Mouse (Mus musculus) limb, embryonic 11.5 days (tissue): ENCODE results near the gene Isoc2a. TPM values are rescaled to one million over a fixed set of nuclear protein-coding genes. Genes with fewer than 3 reads are reported as not detected.
A peak's percentile ranks its signal among the peaks of the same experiment; 100 is the strongest.

Experiments
- ATAC-seq: fragments of 200-750 bp; cut with Nextera tagmentation; 2 replicates; pipeline ENCODE4 v1.8.0; 2017; ENCODE audit warnings: low read depth; ENCODE audit not compliant: insufficient number of reproducible peaks, low FRiP score, low TSS enrichment
- DNase-seq: peaks from one replicate; pipeline ENCODE4 v3.0.0-alpha.2; 2015; ENCODE audit warnings: low spot score
- H3K27ac ChIP-seq: fragments of 300-500 bp; sonication (generic); replicated peaks from 2 replicates; pipeline ENCODE4 v1.5.1; 2014; ENCODE audit warnings: low read depth, mild to moderate bottlenecking, low read length
- H3K27me3 ChIP-seq: fragments of 300-500 bp; sonication (generic); 2 replicates; pipeline ENCODE4 v1.6.1; 2014; ENCODE audit warnings: mild to moderate bottlenecking, low read length, mixed read lengths; ENCODE audit not compliant: control insufficient read depth, insufficient read depth
- H3K36me3 ChIP-seq: fragments of 300-500 bp; sonication (generic); 2 replicates; pipeline ENCODE4 v1.6.1; 2014; ENCODE audit warnings: mild to moderate bottlenecking, low read length, moderate library complexity, mixed read lengths; ENCODE audit not compliant: control insufficient read depth, insufficient read depth
- H3K4me1 ChIP-seq: fragments of 300-500 bp; sonication (generic); 2 replicates; pipeline ENCODE4 v1.6.1; 2014; ENCODE audit warnings: low read length, mixed read lengths; ENCODE audit not compliant: control insufficient read depth, insufficient read depth
- H3K4me2 ChIP-seq: fragments of 300-500 bp; sonication (generic); 2 replicates; pipeline ENCODE4 v1.6.1; 2014; ENCODE audit warnings: low read depth, mild to moderate bottlenecking, moderate library complexity; ENCODE audit not compliant: severe bottlenecking
- H3K4me3 ChIP-seq: fragments of 300-500 bp; sonication (generic); 2 replicates; pipeline ENCODE4 v1.5.1; 2014; ENCODE audit warnings: low read depth, low read length
- H3K9ac ChIP-seq: fragments of 300-500 bp; sonication (generic); 2 replicates; pipeline ENCODE4 v1.6.1; 2014; ENCODE audit warnings: mild to moderate bottlenecking, low read length
- H3K9me3 ChIP-seq: fragments of 300-500 bp; sonication (generic); 2 replicates; pipeline ENCODE4 v1.6.1; 2016; ENCODE audit warnings: low read length; ENCODE audit not compliant: control insufficient read depth
- WGBS: fragments of 180-500 bp; shearing (Covaris S2); extraction: QIAGEN DNeasy Blood & Tissue Kit; methylation state at CpG from one replicate; pipeline ENCODE4 v1.1.7; 2014; 5-methylcytosine and 5-hydroxymethylcytosine counted together
- polyA plus RNA-seq: library from polyadenylated mRNA; unstranded; fragments of >200 nt; fragmentation: Nextera tagmentation; extraction: Ambion mirVana; gene quantifications from 2 replicates; pipeline ENCODE4 v1.2.1, GENCODE M21; 2014

The Isoc2a gene
- polyA plus RNA-seq, 1 experiment from 2014 or later: 0.63 TPM

DNA sequence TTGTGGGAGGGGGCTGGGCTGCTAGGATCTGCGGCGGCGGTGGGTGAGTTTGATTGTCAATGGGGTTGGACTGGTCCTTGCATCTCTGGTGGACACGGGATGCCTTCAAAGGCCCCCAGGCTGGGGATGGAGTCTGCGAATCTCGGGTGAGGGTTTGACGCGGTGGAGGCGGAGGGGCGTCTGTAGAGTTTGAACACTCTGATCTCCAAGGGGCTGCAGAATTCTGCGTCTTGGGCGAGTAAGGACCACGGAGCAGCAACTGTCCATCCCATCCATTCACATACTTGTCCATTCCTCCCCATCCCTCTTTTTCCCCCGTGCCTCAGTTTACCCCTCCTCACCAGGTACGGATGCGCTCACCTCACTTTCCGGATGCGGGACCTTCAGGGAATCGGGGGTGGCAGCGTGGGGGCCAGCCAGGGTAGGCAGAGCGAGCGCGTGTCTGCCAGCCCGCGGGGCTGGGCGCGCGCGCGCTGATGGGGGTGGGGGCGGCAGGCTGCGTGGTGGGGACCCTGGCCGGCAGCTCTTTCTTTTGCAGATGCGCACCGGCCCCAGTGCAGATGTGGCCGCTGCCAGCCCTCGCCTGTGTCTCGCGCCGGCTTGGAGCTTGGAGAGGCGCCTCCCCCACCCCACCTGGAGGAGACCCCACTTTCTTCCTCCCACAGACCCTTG is 32.6 kb upstream of the Isoc2a start, which contains the start of gene Shisa7:
TSS of gene Shisa7 (minus strand) at position 452 of the 672 bp plus-strand sequence.
- DNase-seq (no peak), ATAC-seq (peak; percentile 53; the same call in 1 of the 2 replicates)
- no peaks in the 10 kb centered on the region for H3K36me3 ChIP-seq
- no peak within 1 kb of the TSS for H3K27ac ChIP-seq
- H3K27me3 ChIP-seq: peaks cover 41% of the 10 kb centered on the region
- H3K9me3 ChIP-seq: no peaks in the 10 kb centered on the region
- H3K4me2 ChIP-seq: peak within 1 kb of the TSS; percentile 90
- H3K4me3 ChIP-seq: peak within 1 kb of the TSS; percentile 33
- H3K4me1 ChIP-seq: peaks cover 17% of the 10 kb centered on the region
- peak within 1 kb of the TSS; percentile 30; the same call in 1 of the 2 replicates for H3K9ac ChIP-seq
- WGBS: 1% methylated on average over 41 of the region's 41 CpGs

DNA sequence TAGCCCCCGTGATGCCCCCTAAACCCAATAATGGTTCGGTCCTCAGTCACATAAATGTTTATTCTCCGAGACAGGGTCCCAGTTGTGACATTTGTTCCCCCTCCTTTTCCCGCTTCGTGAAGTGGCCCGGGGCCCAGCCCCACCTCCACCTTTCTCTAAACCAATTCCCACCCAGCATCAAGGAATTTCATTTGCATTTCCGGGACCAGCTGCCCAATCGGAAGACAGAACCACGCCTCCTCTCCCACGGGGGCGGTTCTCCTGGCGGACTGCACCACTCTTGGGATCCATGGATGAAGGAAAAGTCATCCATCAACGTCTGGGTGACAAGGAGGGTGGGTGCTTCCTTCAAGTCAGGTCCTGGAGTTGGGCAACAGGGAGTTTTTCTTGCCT is 32.0 kb upstream of the Isoc2a start:
- DNase-seq: peak; percentile 88

DNA sequence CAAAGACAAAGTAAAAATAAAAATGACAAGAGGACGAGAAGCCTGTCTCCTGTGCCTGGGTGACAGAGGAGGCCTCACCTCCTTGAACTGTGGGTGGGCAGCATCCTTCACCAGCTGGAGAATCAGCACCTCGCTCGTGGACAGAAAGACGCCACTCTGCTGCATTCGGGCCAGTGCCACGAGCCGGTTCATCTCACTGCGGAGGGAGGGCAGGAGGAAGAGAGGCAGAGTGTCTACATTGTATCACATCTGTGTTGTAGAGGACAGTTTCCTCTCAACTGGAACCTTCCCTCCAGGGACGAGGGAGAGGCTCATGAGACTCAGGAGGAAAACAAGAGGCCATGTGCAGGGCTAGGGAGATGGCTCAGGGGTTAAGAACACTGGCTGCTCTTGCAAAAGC is 27.6 kb upstream of the Isoc2a start:
- no peaks in the 10 kb centered on the region for H3K9me3 ChIP-seq

More for the DNA sequence above, 32.0 kb upstream of the Isoc2a start:
- Histone ChIP-seq H3K4me1 (peaks cover 17% of the 10 kb centered on the region), H3K27ac (no peak overlapping the region), H3K9ac (no peak overlapping the region; the same call in 1 of the 2 replicates), H3K9me3 (no peaks in the 10 kb centered on the region), H3K4me3 (peak overlapping the region; percentile 33), H3K27me3 (peaks cover 41% of the 10 kb centered on the region), H3K36me3 (no peaks in the 10 kb centered on the region), H3K4me2 (peak overlapping the region; percentile 90)
- 2% methylated on average over 13 of the region's 13 CpGs for WGBS
- ATAC-seq: peak; percentile 75

DNA sequence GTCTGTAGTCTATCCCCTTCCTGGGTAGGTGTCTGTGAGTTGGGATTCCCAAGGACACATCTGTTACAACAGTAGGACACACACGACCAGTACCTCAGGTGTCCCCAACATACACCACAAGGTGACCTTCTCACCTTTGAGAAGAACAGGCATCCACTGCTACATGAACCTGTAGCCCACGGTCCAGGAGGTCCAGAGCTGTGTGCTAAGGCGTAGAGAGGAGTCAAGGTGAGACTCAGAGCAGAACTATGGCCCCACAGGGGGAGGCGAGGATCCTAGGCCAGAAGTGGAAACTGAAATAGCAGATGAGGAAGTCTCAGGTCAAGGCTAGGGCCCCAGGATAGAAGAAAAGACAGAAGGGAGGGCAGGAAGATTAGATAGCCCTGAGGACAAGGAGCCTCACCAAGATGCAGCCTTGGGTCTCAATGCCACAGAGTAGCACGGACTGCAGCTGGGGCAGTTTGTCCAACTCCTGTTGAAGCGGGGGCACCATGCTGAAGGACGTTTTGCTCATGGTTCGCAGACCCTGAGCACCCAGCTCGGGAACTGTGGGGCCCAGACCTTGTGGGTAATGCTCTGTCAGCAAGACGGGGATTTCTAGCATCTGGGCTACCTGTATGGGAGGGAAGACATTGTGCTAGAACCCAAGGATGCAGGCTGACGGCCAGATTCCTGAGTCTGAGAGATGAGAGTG is 26.2 kb upstream of the Isoc2a start:
- DNase-seq (no peak), ATAC-seq (no peak)
- H3K4me1 ChIP-seq: no peaks in the 10 kb centered on the region
- H3K9me3 ChIP-seq: no peaks in the 10 kb centered on the region
- 0 out of 2 replicates have a peak, but pooled peaks cover 2% of the 10 kb centered on the region for H3K27me3 ChIP-seq
- no peak overlapping the region for H3K4me2 ChIP-seq
- no peak overlapping the region for H3K4me3 ChIP-seq
- H3K36me3 ChIP-seq: no peaks in the 10 kb centered on the region; the same call in 1 of the 2 replicates
- no peak overlapping the region for H3K27ac ChIP-seq
- 77% methylated on average over 11 of the region's 11 CpGs for WGBS
- no peak overlapping the region for H3K9ac ChIP-seq

More for the DNA sequence above, 27.6 kb upstream of the Isoc2a start:
- H3K9ac ChIP-seq: no peak overlapping the region
- no peak overlapping the region for H3K27ac ChIP-seq
- peaks cover 12% of the 10 kb centered on the region for H3K27me3 ChIP-seq
- no peaks in the 10 kb centered on the region; the same call in 1 of the 2 replicates for H3K36me3 ChIP-seq
- no peak overlapping the region for H3K4me2 ChIP-seq
- no peak for ATAC-seq
- H3K4me1 ChIP-seq: peaks cover 3% of the 10 kb centered on the region; the same call in 1 of the 2 replicates
- H3K4me3 ChIP-seq: no peak overlapping the region
- 51% methylated on average over 9 of the region's 9 CpGs for WGBS
- DNase-seq: no peak

DNA sequence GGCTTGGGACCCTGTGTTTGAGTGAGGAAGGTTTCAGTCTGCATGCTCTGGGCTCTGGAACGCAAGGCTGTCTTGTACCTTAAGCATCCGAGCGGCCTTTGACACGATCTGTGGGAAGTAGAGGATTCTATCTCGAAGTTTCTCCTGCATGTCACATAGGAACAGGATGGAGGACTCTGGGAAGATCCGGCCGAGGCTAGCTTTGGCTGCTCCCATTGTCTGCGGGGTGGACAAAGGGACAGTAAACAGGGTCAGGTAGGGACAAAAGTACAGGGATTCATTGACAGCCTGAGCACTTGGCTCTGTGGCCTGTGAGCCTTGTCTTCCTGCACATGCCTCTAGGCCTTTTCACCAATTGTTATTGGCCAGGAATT is 25.7 kb upstream of the Isoc2a start:
- Histone ChIP-seq H3K4me2 (no peak overlapping the region), H3K27ac (no peak overlapping the region), H3K36me3 (no peaks in the 10 kb centered on the region; the same call in 1 of the 2 replicates), H3K9ac (no peak overlapping the region), H3K4me3 (no peak overlapping the region), H3K9me3 (no peaks in the 10 kb centered on the region), H3K4me1 (no peaks in the 10 kb centered on the region), H3K27me3 (0 out of 2 replicates have a peak, but pooled peaks cover 2% of the 10 kb centered on the region)
- WGBS: 69% methylated on average over 8 of the region's 8 CpGs
- ATAC-seq (no peak), DNase-seq (no peak)

DNA sequence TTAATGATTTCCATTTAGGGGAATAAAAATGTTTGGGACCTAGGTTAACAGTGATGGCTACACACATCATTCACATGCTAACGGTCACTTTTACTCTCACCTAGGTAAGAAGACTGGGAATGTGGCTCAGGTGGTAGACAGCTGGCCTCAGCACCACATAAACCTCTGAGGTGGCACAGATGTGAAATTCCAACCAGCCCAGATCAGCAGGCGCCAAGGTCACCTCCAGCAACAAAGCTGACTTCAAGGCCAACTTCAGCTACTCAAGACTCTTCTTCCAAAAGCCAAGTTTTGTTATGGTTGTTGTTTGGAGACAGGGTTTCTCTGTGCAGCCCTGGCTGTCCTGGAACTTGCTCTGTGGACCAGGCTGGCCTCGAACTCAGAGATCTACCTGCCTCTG is 23.3 kb upstream of the Isoc2a start:
- DNase-seq (no peak), ATAC-seq (no peak)
- no peak overlapping the region for H3K4me3 ChIP-seq
- H3K27me3 ChIP-seq: 0 out of 2 replicates have a peak, but pooled peaks cover 2% of the 10 kb centered on the region
- no peaks in the 10 kb centered on the region for H3K9me3 ChIP-seq
- WGBS: 77% methylated on average over 3 of the region's 3 CpGs
- no peak overlapping the region for H3K9ac ChIP-seq
- no peak overlapping the region for H3K27ac ChIP-seq
- H3K4me2 ChIP-seq: no peak overlapping the region
- H3K4me1 ChIP-seq: no peaks in the 10 kb centered on the region
- no peaks in the 10 kb centered on the region; the same call in 1 of the 2 replicates for H3K36me3 ChIP-seq

DNA sequence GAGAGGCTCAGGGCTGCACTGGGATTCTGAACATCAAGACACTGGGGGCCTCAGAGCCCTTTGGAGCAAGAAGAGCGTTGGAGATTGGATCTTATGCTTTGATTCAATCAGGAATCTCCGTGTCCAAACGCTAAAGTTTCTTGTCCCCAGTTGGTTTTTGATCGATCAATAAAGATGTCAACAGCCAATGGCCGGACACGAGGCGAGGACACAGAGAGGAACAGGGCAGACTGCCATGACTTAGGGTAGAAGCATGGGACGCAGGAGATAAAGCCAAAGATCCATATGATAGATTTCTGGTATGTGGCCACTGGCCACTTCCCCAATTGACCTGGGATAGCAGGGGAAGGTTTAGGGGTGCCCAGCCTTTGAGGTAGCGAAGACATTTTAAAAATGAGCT is 20.4 kb upstream of the Isoc2a start:
- Histone ChIP-seq H3K27ac (no peak overlapping the region), H3K9me3 (no peaks in the 10 kb centered on the region), H3K9ac (no peak overlapping the region), H3K27me3 (no peaks in the 10 kb centered on the region), H3K4me3 (no peak overlapping the region), H3K4me2 (no peak overlapping the region), H3K36me3 (no peaks in the 10 kb centered on the region), H3K4me1 (no peaks in the 10 kb centered on the region)
- no peak for ATAC-seq
- WGBS: 84% methylated on average over 9 of the region's 9 CpGs
- no peak for DNase-seq

DNA sequence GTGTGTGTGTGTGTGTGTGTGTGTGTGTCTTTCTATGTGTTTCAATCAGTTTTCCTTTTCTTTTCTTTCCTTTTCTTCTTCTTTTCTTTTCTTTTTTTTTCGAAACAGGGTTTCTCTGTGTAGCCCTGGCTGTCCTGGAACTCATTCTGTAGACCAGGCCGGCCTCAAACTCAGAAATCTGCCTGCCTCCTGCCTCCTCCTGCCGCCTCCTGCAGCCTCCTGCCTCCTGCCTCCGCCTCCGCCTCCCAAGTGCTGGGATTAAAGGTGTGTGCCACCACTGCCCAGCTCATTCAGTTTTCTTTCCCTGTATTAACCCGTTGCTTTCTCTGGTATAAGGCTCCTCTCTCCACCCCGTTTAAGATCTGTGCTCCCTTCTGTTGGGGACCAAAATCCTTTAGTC is 19.6 kb upstream of the Isoc2a start:
- Histone ChIP-seq H3K4me2 (no peak overlapping the region), H3K27ac (no peak overlapping the region), H3K27me3 (no peaks in the 10 kb centered on the region), H3K4me1 (no peaks in the 10 kb centered on the region), H3K9me3 (no peaks in the 10 kb centered on the region), H3K9ac (no peak overlapping the region), H3K4me3 (no peak overlapping the region), H3K36me3 (no peaks in the 10 kb centered on the region)
- DNase-seq (no peak), ATAC-seq (no peak)
- 60% methylated on average over 7 of the region's 7 CpGs for WGBS
